Mouse (Mus musculus): ENCODE data around the gene Zdhhc12.

DNA sequence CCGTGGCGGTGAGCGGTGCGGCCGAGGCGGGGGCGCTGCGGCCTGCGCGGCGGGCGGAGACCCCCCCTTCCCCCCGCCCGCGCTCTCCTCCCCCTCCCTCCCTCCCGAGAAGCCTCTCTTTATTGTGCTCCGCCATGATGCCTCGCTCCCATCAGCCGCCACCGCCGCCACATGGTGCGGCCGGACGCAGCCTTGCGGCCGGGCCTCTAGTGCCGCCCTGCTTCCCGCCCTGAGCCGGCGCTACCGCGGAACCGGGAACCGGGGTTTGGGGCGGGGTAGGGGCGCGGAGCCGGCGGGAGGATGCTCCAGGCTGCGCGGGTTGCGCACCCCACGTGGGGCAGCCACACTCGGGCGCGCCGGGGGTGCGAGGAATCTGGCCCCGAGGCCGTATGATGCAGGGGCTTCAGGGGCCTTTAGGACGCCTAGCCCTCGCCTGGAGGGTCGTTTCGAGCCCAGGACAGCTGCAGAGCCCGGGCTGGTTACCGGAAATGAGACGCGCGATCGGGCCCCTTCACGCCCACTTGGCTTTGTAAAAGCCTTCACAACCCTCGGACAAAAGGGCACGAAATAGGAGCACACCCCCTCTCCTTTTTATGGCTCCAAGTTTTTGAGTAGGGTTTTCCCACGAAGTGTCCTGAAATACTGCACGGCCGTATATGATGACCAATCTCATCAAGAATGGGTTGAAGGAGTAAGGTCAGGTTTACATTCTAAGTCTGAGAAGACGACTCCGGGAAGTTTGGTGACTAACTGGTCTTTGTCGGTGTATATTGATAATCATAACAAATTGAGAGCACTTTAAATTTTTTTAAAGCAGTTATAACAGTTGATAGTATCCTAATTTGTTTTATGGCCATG lies 26.2 kb downstream of the Zdhhc12 start:
- TF ChIP-seq CTCF (IDR thresholded peaks at IDR 0.05; ENCODE audit: extremely low read depth, insufficient read depth, low read length) (no peak), POLR2A (IDR thresholded peaks at IDR 0.05; ENCODE audit: extremely low read depth, insufficient read depth, low read length) (no peak)
